Mouse (Mus musculus) C2C12 (cell line): Measurements from ENCODE around the gene Myo3b.

Experiments
- CTCF ChIP-seq: IDR thresholded peaks from one replicate; pipeline ENCODE4 v1.5.1; 2011; ENCODE audit not compliant: control insufficient read depth, insufficient read depth, insufficient read length
- MAX ChIP-seq: IDR thresholded peaks from one replicate; pipeline ENCODE4 v1.6.1; 2011; ENCODE audit warnings: mild to moderate bottlenecking, control low read depth
- MYOD1 ChIP-seq: IDR thresholded peaks from one replicate; pipeline ENCODE4 v1.6.1; 2011; ENCODE audit warnings: low read depth; ENCODE audit not compliant: control insufficient read depth, insufficient read length
- USF1 ChIP-seq: IDR thresholded peaks from one replicate; pipeline ENCODE4 v1.6.1; 2011; ENCODE audit warnings: low read depth, mild to moderate bottlenecking, control low read depth, moderate library complexity

DNA sequence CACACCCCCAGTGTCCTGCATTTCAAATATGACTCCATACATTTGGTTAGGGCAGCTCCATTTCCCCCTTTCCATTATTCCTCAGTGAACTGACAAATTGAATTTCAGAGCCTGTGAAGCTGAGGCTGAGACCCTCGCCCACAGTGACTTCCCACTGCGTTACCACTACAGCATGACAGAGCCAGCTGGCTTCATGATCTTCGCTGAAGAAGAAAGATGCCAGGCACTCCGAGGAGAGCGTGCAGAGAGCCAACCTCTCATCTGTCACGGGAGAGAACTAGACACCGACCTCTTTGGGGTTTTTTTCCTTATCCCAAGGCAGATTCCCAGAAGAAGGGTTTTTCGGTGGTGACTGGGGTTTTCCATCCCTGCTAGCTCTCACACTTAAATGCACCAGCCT is 306.2 kb downstream of the Myo3b start:
- TF ChIP-seq CTCF (no peak), USF1 (no peak), MAX (no peak), MYOD1 (no peak)
